Mouse (Mus musculus): ENCODE data around the gene Dppa5a. TPM values are rescaled to one million over a fixed set of nuclear protein-coding genes. Genes with fewer than 3 reads are reported as not detected.

Gene Dppa5a
- not detected for polyA plus RNA-seq (2015; fragmentation: Illumina TruSeq; extraction: RNeasy Lipid Tissue Mini Kit (QIAGEN cat#74804); ENCODE audit: low read depth, low replicate concordance)

DNA sequence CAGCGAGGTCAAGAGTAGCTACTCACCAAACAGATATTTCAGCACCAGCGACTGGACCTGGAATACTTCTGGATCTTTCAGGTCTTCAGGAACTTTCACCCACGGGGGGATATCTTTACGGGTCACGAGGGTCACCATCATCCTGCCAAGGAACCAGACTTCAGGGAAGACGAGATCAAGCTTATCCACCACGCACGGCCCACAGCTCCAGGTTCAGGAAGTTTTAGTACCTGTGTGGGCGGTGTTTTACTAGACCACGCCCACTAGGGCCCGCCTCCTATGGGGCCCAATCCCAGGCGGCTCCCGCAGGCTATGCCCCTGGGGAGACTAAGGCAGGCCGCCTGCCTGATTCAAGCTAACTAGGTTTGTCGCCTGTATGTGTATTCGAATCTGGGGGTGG lies at the start of gene Dppa5a:
Gene Dppa5a, minus strand, starts transcription at position 219 of the 400 bp plus-strand sequence.

DNA sequence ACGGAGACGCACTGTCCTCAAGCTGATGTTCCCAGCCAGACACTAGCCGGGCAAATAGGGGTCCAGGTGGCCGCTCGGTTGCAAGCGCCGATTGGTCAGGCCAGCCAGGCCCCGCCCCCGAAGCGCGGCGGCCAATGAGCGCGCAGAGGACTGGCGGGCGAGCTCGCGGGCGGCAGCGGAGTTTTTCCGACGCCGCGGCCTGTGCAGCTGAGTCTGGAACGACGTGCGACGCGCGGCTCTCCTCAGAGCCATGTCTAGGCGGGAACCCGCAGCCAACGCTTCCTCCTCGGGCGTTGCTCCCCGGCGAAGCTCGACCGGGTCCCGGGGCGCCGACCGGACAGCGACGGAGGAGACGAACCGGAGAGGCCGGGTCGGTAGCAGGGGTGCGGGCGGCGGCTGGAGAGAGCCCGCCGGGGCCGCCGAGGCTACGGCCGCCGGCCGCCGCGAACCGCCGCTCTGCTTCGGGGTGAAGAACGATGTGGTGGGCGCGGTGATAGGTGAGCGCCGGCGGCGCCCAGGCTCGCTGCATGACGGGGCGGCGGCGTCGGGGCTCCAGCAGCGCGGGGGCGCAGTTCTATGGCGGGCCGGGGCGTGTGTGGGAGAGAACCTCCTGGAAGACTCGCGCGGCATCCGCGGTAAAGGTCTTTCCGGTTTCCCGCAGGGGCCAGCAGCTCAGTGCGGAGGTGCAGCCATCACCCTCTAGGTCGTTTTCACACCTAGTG lies 27.8 kb upstream of the Dppa5a start, which contains the start of gene Ddx43:
Gene Ddx43, plus strand, starts transcription at position 148 of the 722 bp plus-strand sequence.

DNA sequence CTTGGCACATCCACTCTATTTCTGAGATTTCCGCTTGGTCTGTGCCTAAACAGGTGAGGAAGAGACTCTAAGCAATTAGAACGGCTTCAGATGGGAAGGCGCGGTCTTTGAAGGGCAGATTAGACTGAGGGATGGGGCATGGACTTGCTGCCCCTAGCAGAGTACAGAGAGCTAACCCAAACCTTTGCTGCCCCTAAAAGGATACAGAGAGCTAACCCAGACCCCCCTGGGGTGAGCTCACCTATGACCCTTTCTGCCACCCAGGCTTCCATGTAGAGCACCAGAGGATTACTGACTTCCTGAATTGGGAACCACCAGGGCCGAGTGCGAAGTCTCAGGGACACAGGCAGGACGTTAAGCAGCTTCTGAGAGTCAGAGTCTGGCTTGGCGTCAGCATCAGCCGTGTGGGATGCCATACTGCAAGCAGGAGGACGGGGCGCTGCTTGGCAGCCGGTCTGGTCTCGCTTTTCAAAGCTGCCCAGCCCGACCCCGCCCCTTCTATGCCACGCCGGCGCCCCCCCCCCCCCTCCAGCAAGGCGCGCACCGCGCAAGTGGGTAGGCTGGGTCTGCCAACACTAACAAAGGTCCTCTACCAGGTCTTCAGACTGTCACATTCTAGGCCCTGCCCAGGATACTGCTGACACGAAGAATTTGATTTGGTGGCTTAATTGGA lies 10.3 kb upstream of the Dppa5a start, which contains the start of gene Ooep:
Gene Ooep, minus strand, starts transcription at position 613 of the 673 bp plus-strand sequence.

DNA sequence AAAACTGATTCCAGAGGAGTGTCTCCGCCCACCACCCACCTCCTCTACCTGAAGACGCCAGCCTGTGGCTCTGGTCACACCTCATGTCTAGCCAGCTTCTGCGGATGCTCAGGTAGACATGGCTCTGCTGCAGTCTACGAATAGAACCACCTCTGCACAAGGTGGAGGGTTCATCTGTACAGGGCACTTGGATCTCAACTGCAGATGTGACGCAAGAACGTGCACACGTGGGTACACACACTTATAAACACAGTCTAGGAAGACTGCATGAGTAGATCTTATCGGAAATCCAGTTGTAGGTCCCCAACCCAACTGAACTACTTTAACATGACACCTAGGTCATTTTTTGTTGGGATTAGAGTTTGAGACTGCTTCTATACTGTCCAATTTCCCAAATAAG lies 12.4 kb downstream of the Dppa5a start, which contains the start of gene Gsta2:
Gene Gsta2, minus strand, starts transcription at position 178 of the 400 bp plus-strand sequence.

DNA sequence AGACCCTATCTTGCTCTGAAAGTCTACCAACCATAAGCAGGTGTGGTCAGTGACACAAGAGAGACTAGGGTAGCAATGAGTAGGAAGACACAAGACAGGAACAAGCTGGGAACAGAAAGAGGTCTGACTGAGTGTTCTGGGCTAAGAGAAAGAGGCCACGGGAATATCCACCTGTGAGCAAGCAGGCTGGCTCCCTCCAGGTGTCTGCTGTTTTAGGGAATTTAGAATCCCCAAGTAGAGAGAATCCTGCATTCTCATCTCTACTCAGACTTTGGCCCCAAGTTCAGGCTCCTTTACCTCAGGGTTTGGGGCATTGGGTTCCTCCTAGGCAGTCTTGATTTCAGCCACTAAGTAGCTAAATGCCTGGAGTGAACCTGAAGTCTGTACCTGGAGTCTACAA lies 40.7 kb downstream of the Dppa5a start, which contains the start of gene Omt2b:
Gene Omt2b, plus strand, starts transcription at position 301 of the 400 bp plus-strand sequence.

Other genes starting within 250 kb of the Dppa5a start
- gene Gsta4, start 185.4 kb downstream of the Dppa5a start, polyA plus RNA-seq (2015; fragmentation: Illumina TruSeq; extraction: RNeasy Lipid Tissue Mini Kit (QIAGEN cat#74804); ENCODE audit: low read depth, low replicate concordance): 97.6 TPM
- not detected for gene Gsta1, start 137.5 kb downstream of the Dppa5a start, polyA plus RNA-seq (2015; fragmentation: Illumina TruSeq; extraction: RNeasy Lipid Tissue Mini Kit (QIAGEN cat#74804); ENCODE audit: low read depth, low replicate concordance)
- gene Gm3776, start 111.0 kb downstream of the Dppa5a start, polyA plus RNA-seq (2015; fragmentation: Illumina TruSeq; extraction: RNeasy Lipid Tissue Mini Kit (QIAGEN cat#74804); ENCODE audit: low read depth, low replicate concordance): not detected
- gene Gm10639, start 78.3 kb downstream of the Dppa5a start, polyA plus RNA-seq (2015; fragmentation: Illumina TruSeq; extraction: RNeasy Lipid Tissue Mini Kit (QIAGEN cat#74804); ENCODE audit: low read depth, low replicate concordance): not detected
- gene Omt2a, start 53.4 kb downstream of the Dppa5a start, polyA plus RNA-seq (2015; fragmentation: Illumina TruSeq; extraction: RNeasy Lipid Tissue Mini Kit (QIAGEN cat#74804); ENCODE audit: low read depth, low replicate concordance): not detected
- not detected for gene Omt2b, start 40.6 kb downstream of the Dppa5a start, polyA plus RNA-seq (2015; fragmentation: Illumina TruSeq; extraction: RNeasy Lipid Tissue Mini Kit (QIAGEN cat#74804); ENCODE audit: low read depth, low replicate concordance)
- 0.58 TPM for gene Gsta2, start 12.4 kb downstream of the Dppa5a start, polyA plus RNA-seq (2015; fragmentation: Illumina TruSeq; extraction: RNeasy Lipid Tissue Mini Kit (QIAGEN cat#74804); ENCODE audit: low read depth, low replicate concordance)
- gene Ooep, start 10.5 kb upstream of the Dppa5a start, polyA plus RNA-seq (2015; fragmentation: Illumina TruSeq; extraction: RNeasy Lipid Tissue Mini Kit (QIAGEN cat#74804); ENCODE audit: low read depth, low replicate concordance): not detected
- 0.33 TPM for gene Ddx43, start 27.6 kb upstream of the Dppa5a start, polyA plus RNA-seq (2015; fragmentation: Illumina TruSeq; extraction: RNeasy Lipid Tissue Mini Kit (QIAGEN cat#74804); ENCODE audit: low read depth, low replicate concordance)
- gene Cgas, start 75.1 kb upstream of the Dppa5a start, polyA plus RNA-seq (2015; fragmentation: Illumina TruSeq; extraction: RNeasy Lipid Tissue Mini Kit (QIAGEN cat#74804); ENCODE audit: low read depth, low replicate concordance): 0.58 TPM
- 23.0 TPM for gene Mto1, start 80.0 kb upstream of the Dppa5a start, polyA plus RNA-seq (2015; fragmentation: Illumina TruSeq; extraction: RNeasy Lipid Tissue Mini Kit (QIAGEN cat#74804); ENCODE audit: low read depth, low replicate concordance)
- not detected for gene Gm17324, start 80.6 kb upstream of the Dppa5a start, polyA plus RNA-seq (2015; fragmentation: Illumina TruSeq; extraction: RNeasy Lipid Tissue Mini Kit (QIAGEN cat#74804); ENCODE audit: low read depth, low replicate concordance)
- 4,158 TPM for gene Eef1a1, start 121.0 kb upstream of the Dppa5a start, polyA plus RNA-seq (2015; fragmentation: Illumina TruSeq; extraction: RNeasy Lipid Tissue Mini Kit (QIAGEN cat#74804); ENCODE audit: low read depth, low replicate concordance)
- 17.8 TPM for gene Slc17a5, start 219.9 kb upstream of the Dppa5a start, polyA plus RNA-seq (2015; fragmentation: Illumina TruSeq; extraction: RNeasy Lipid Tissue Mini Kit (QIAGEN cat#74804); ENCODE audit: low read depth, low replicate concordance)
- 1.1 TPM for gene Cd109, start 247.4 kb upstream of the Dppa5a start, polyA plus RNA-seq (2015; fragmentation: Illumina TruSeq; extraction: RNeasy Lipid Tissue Mini Kit (QIAGEN cat#74804); ENCODE audit: low read depth, low replicate concordance)